Mouse (Mus musculus): ENCODE measurements around the gene Zfp536.
"Not testable (repeated sequence)": the region's sequence is repeated elsewhere in the genome, so short reads cannot be mapped to it uniquely, and the experiment has no call there.

Zfp536 gene

DNA sequence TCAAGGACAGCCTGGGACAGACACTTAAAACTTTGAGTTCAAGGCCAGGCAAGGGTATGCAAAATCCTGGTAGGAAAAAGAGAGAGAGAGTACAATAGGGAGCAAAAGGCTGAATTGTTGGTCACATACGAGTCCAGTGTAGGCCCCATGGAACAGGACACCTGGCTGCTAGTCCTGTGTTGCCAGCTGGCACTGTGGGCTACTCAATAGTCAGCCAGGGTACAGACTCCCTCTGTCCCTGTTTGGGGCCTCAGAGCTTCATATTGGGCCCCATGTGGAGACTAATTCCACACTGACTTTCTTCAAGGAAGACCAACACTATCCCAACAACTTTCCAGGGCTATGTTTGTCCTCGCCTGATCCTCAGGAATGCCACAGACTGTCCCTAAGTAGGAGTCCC lies 87.1 kb downstream of the Zfp536 start:
- no peak for DNase-seq

DNA sequence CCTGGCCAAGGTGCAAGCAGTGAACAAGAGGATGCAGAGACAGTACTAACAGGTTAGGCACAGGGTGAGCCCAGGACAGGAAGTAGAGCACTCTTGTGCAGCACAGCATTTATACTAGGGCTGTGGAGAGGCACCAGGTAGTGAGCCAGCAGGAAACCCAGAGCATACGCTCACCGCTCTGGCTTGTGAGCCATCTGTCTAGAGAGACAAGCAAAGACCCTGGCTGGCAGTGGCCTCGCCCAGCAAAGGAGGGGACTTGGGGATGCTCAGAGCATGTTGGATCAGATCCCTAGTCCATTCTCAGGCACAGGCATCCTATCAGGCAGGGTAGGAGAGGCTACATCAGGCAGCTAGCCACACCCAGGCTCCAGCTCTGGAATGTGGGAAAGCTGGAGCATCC lies 88.2 kb downstream of the Zfp536 start:
- DNase-seq, result no peak

DNA sequence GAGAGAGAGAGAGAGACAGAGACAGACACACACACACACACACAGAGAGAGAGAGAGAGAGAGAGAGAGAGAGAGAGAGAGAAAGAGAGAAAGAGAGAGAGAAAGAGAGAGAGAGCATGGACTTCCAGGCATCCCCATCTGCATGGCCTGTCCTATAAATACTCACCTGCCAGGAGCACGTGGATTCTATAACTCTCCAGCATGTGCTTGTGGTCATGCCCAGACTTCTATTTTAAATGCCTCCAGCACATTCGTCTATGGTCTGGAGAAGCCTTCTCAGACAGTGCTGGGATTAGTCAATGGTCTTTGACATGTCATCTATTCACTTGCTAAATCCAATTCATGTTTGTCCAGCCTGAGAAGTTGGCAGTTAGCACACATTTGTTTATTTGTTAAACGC lies 92.1 kb downstream of the Zfp536 start:
- no peak for DNase-seq

DNA sequence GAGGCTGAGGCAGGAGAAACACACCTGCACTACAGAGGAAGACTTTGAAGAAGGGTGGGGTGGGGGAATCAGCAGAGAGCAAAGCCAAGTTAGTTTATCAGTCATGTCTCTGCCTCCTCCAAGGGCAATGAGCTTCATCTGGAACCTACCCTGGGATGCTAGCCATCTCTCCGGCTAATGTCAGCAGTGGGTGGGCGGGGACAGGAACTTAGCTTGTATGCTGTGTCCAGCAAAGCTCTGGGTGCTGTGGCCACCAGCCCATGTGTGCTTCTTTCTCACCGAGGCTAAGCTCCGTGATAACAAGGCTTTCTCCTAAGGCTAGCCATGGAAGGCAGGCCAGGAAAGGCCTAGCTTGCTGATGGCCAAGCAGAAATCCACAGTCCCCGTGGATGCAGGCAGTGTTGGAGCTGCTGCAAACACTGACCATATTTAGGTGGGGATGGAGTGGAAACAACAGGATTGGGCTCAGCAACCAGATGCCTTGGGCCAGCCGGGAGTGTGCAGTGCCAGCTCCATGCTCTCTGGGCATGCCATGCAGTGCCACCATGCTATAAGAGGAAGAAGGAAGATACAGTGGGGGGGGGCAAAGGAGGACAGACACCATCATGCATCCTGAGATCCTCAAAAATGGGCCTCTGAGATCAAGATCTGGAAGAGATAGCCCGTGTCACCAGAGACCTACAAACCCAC lies 109.6 kb downstream of the Zfp536 start:
- no peak for DNase-seq

DNA sequence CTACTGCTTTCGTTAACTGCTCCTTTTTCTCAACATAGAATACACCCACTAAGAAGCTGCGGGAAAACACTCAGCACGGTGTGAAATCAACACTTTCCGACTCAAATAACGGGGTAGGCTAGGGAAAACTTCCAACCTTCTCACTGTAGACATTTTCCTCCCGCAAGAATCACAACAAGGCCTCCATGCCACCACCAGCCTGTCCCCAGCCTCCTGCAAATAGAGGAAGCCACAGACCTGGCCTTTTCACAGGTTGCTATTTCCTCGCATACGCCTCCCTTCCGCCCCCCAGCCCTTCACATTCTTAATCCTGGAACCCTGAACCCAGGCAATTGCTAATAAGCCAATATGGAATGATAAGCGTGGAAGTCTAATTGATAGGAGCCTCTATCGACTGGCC lies 124.8 kb downstream of the Zfp536 start:
- DNase-seq, result no peak

DNA sequence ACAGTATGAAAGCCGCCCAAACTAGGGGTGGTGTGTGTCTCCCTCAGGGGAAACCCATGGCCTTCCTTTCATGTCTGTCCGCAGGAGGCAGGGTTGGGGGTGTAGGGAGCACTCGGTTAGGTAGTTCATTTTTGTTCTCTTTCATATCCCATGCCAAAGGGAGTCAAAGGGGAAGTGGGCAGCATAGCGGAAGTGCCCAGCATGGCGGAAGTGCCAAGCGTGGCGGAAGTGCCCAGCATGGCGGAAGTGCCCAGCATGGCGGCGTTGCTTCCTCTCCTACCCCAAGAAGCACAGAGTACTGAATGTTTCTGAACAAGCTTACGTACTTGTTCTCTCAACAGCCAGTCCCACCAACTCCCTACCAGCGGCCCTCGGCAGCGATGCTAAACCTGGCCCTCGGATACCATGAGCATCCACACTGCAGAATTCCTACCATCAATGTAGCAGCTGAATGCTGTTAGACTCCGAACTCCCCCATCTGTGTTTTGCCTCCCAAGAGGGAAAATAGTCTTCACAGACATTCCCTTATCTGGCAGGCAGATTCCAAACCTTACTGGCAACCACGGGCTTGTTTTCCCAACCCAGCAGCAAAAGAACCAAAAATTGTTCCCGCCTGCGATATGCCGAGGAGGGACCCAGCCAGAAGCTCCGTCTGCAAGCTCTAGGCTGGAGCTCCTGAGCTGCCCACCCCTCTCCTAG lies 125.4 kb downstream of the Zfp536 start:
- DNase-seq, result no peak

DNA sequence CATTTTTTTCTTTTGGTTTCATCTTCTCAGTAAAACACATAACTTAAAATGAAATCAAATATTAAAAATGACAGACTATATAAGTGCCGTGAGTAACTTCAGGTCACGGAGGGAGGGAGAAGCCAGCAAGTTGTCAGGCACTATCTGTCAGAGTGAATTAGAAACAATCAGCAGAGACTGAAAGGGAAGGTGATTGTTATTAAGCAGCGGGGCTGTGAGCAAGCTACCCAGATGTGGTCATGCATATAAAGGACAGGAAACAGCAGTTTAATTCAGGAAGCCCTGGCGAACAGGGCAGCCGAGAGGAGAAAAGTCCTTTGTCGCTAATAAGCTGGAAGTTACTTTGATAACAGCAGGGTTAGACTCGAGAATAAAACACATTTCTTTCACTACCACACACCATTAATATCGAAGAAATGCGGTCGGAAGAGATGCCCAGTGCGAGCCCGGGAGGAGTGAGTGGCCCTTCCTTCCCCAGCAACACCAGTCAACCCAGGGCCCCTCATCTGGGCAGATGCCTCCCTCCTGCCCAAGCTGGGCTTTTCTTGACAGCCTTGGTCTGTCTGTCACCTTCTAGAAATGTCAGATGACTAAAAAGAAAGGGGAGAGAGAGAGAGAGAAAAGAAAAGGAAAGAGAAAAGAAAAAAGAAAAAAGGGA lies 133.6 kb downstream of the Zfp536 start:
- no peak for DNase-seq

DNA sequence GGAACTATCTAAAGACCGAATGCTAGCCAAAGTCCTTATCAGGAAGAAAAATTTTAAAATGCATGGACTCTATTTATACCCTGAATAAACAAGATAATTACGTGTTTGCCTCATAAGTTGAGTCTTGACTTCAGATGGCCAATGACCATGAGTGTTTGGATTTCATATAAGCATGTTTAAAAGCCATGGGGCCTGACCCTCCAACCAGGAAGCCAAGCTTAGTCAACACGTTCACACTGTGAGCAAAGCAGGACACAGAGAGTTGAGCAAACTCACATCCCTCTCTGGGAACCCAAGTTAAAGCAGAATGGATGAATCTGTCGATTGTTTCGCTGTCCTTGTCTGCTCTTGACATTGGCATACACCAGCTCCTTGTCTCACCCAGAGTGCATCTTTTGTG lies 138.6 kb downstream of the Zfp536 start:
- no peak for DNase-seq

DNA sequence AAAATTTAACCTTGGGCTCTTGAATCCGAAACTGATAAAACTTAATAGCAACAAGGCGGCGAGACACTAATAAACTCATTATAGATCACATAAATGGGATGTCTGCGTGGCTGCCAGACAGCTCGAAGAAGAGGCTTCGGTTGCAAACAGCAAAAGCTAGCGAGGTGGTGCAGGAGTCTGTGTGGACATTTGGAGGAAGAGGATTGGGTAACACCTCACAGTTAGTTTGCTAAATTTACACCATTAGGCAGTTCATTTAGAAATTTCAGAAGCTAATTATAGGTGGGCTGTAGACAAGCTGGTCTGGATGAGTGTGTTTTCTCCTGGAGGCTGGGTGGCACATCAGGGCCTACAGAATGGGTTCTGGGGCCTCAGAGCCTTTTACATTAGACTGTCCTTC lies 143.0 kb downstream of the Zfp536 start:
- no peak for DNase-seq

DNA sequence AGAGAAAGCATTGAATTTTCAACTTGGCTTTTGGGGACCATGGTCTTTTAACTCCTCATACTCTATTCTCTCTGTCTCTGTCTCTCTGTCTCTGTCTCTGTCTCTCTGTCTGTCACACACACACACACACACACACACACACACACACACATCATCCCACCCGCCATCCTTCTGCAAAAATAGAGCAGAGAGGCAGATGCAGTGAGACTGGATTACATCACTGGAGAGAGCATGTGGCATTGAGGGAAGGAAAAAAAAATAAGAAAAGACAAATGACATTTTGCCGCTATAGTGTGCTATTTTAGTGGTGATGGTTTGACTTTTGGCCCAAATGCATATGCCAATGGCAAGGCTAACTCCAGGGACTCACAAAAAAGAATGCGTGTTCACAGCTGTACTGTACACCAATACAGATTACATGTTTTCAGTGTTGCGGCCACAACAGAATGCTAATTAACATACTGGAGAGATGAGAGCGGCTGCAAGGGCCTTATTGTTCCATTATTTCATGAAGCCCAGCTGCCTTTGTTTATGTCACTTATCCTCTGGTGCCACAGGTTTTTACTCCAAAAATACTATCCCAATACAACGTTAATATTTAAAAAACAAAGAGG lies 145.4 kb downstream of the Zfp536 start:
- DNase-seq, result no peak

DNA sequence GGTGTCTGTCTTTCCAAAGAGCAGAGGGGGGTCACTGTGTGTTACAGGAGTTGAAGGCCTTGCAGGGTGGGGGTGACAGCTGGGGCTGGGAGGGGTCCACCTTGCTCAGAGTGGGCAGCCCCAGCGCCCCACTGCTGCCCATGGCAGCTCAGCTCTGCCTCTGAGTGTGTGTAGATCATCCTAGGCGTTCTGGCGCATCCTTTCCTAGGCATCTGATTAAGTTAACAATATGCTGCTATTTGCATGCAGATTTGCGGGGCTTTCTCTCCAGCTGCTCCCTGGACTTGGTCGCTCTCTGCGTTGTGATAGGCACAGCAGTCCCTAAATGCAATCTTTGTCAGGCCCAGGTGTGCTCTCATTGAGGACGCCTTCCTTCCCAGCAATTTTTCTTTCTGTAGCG lies 147.7 kb downstream of the Zfp536 start:
- DNase-seq, result no peak

DNA sequence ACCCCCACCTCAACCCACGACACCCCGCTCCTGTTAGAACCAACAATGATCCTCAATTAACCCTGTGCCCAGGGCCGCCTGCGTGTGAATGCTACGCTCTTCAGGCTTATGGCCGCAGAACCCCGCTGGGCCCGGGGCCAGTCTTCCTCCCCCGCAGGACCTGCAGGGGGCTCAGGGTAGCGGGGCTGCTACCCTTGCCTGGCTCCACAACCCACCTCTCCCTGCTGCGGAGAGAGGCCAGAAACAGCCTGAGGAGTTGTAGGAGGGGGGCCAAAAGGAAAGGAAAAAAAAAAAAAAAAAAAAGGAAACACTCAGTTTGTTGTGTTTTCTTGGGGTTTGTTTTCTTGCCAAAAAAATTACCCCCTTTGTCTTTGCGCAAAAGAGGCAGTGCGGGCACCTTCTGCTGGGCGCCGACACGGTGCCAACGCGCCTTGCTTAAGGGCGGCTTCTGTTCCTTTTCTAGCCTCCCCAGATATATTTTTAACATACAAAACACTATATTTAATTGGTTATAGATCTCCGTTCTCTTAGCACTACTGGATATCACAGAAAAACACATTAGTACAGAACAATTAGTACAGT lies 148.6 kb downstream of the Zfp536 start:
- DNase-seq, result no peak

DNA sequence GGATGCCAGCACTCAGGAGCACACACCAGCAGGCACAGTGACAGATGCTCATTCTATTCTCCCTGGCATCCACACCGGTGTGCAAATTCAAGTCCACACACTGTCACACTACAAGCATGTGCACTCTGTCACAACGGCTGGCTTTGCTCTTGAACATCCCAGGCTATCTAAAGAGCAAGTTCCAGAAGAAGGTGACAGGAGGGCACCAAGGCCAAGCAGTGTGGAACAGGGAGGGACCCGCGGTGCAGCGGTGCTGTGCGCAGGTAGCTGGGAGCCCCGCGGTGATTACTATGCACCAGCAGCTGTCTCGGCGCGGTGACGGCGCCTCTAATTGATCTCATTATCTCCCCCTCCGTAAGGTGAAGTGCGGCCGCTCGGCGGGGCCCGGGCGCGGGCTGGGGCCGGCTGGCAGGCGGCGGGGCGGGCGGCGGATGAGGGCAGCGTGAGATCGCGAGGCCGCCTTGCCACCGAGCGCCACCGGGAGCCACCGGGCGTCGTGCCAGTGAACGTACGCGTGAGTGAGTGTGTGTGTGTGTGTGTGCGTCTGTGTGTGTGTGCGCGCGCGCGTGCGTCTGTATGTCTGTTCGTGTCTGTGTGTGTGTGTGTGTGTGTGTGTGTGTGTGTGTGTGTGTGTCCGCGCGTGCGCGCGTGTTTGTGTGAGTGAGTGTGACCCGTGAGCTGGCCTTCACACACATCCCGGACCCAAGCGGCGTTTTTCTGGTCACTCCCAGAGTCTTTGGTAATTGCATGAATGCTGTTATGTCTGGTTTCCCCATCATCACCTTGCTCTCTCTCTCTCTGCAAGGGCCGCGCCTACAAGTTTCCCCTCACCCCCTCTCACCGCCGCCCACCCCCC lies 149.3 kb downstream of the Zfp536 start:
- DNase-seq, result peak; percentile 8

DNA sequence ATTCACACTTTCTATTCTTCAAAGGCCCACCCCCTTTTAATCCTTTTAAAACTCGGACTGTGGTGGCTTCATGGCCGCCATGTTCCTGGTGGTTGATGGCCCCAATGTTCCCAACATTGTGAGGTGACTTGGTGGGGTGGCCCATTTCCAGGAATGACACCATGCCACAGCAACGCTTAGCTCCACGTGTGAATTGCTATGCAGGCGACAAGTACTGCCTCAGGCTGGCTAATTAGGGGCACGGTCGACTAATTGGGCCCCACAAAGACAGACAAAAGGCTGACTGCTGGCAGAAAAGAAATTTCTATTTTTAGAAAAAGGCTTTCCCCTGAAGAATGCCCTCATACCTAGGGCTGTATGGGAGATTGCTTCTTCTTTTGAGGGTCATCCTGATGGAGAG lies 154.2 kb downstream of the Zfp536 start:
- DNase-seq, result no peak

DNA sequence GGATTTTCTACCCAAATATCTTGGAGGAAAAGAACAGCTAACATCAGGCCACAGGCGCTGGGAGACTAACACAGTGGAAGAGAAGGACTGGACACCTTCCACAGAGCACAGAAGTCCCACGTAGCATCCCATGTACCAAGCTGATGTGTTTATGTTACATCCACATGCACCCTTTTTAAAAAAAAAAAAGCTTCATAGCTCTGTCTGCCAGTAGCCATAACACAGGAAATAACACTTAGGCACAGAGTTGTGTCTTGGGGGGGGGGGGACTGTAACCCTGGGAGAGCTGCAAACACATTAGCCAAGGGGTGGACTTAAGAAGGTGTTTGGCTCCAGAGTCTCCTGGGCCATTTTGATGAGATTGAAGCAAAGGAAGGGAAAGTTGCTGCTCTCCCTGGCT lies 155.6 kb downstream of the Zfp536 start:
- no peak for DNase-seq

DNA sequence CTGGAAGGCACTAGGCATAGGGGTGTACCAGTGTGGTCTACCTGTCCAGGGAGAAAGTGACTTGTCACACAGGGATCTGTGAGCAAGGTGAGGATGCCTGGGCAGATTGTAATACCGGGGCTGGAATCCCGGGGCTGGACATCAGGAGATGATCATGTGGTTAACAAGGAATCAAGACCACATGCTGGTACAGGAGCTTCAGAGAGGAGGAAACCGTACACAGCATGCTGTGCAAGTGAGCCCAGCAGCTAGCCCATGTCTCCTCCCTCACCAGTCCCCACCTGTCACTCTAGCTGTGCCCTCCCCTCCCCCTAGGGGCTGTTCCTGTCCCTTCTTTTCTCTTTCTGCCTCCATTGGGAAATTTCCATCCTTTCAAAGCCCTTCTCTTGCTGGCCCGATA lies 157.5 kb downstream of the Zfp536 start:
- DNase-seq, result no peak

DNA sequence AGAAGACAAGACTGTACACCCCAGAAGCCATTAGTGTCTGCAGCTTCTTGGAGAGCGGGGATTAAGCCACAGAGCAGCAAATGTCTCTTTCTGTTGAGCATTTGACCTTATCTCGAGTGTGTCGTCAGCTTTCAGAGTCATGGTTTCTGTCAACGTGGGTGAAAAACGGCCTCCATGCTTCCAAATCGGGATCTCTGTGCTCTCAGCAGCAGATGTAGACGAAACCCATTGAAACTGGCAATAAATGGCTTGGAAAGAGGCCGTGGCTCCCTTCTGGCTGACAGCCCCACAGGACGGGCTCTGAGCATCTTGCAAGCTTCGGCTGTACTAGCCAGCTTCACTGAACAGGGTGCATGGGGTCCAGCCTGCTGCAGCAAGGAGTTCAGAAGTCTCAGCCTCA lies 159.1 kb downstream of the Zfp536 start:
- no peak for DNase-seq

DNA sequence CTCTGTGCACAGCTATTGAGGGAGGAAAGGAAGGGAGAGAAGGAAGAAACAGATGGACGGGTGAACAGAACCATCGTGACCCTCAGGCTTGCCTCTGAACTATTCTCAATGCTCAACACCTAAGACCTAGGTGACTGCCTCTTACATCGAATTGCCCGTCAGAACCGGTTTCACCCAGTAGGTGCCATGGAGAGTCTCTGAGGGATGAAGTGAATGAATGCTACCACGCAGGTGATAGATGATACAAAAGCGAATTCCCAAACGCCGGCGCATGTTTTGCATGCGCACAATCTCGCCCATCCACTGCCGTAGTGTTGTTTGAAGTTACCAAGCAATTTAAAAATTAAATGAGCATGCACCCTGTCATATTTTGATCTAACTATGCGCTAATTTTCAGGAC lies 164.9 kb downstream of the Zfp536 start:
- DNase-seq, result no peak

DNA sequence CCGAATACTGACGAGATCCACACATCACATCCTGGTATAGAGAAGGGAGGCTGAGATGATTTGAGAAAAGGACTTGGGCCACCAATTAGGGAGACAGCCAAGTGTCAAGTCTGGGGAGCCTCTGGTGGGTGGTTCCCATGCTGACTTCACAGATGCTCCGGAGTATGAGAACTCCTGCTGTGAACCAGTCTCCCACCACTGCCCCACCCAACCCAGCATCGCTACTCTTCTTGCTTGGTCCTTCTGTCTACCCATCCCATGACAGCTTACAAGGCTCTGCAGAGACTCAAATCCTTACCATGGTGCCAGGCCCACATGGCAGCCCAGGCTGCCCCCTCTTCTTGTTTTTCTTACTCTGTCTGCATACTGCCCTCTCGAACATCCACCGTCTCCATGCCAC lies 165.5 kb downstream of the Zfp536 start:
- DNase-seq, result no peak

DNA sequence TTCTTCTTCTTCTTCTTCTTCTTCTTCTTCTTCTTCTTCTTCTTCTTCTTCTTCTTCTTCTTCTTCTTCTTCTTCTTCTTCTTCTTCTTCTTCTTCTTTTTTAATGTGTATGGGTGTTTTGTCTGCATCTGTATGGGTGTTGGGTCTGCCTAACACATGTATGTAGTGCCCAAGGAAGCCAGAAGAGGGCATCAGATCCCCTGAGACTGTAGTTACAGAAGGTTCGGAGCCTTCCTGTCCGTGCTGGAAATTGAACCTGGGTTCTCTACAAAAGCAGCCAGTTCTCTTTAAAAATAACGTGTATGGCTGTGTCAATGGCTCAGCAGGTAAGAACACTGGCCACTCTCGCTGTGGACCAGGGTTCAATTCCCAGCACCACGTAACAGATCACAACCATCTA lies 167.0 kb downstream of the Zfp536 start:
- no peak for DNase-seq

DNA sequence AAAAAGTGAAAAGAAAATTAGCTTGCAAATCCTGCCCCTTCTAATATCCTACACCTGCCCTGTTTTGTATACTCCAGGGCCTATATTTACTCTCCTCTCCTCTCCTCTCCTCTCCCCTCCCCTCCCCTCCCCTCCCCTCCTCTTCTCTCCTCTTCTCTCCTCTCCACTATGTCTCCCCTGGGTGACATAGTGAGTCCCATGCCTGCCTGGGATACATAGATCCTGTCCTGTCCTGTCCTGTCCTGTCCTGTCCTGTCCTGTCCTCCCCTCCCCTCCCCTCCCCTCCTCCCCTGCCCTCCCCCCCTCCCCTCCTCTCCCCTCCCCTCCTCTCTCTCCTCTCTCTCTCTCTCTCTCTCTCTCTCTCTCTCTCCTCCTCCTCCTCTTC lies 169.9 kb downstream of the Zfp536 start:
- not testable (repeated sequence) for DNase-seq

DNA sequence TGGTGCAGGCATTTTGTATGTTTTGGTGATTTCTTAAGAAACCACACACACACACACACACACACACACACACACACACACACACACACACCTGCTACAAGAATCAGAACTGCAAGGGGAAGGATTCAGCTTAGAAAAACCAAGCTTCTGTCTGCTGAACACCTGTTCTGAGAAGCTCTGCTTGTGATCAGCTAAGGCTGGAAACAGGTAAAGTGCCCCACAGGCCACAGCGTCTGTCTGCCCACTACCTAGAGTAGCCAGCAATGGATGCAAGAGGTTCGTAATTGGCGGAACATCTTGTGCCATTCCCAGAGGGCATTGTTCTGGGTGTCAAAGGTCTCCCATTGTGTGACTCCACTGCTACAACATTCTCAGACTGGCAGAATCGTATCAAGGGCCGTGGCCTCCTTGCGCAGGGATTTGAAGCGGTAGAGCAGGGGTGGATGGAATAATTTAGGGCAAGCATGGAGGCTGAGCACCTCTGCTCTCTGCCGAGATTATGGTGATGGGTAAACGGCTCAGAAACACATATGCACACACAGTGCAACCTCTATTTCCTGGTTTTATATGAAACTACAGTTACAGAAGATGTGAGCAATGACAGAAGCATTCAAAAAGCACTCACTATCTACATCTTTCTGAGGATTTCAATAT lies 170.4 kb downstream of the Zfp536 start:
- no peak for DNase-seq
